Mouse (Mus musculus): ENCODE measurements at regions not wholly inside any gene's neighbourhood (a gene's known extent, or its start where the extent isn't known, plus 50 kb on each side); places are given as distances from the start of the nearest gene placed in this dataset.

- no peaks in the 10 kb centered on the region for H3K36me3 ChIP-seq (ENCODE audit: control insufficient read depth, insufficient read depth, low read length)
- no peak for DNase-seq (ENCODE audit: extremely low read depth, low read depth, low spot score)
- no peak overlapping the region for H3K27ac ChIP-seq (replicated peaks; ENCODE audit: insufficient read depth, low read depth, low read length)
- H3K4me1 ChIP-seq (ENCODE audit: control insufficient read depth, insufficient read depth, low read length) = peaks cover 5% of the 10 kb centered on the region; the same call in 1 of the 2 replicates
- H3K9ac ChIP-seq (ENCODE audit: low read depth, low read length) = no peak overlapping the region
- 0 out of 2 replicates have a peak, but pooled peaks cover 3% of the 10 kb centered on the region for H3K79me2 ChIP-seq (ENCODE audit: control insufficient read depth, insufficient read depth, low read length)
- no peak overlapping the region for H3K4me3 ChIP-seq (ENCODE audit: insufficient read depth, low read depth, low read length)
- WGBS = 60% methylated on average over 10 of the region's 11 CpGs
- no peaks in the 10 kb centered on the region for H3K27me3 ChIP-seq (ENCODE audit: control insufficient read depth, insufficient read depth, low read length)
- no peak for TF ChIP-seq CTCF (IDR thresholded peaks at IDR 0.05; ENCODE audit: low read depth, low read length)
- no peak for TF ChIP-seq POLR2A (IDR thresholded peaks at IDR 0.05; ENCODE audit: extremely low read depth, insufficient read depth, low read length)
These were observed 257.5 kb downstream of the Gm49356 start for GRCm38 (mm10) chr15:59146586-59147085.

- WGBS = 87% methylated on average over 5 of the region's 5 CpGs
- no peaks in the 10 kb centered on the region for H3K36me3 ChIP-seq (ENCODE audit: control insufficient read depth, insufficient read depth, low read length)
- TF ChIP-seq POLR2A (IDR thresholded peaks at IDR 0.05; ENCODE audit: extremely low read depth, insufficient read depth, low read length) (no peak), CTCF (IDR thresholded peaks at IDR 0.05; ENCODE audit: low read depth, low read length) (no peak)
- no peak for DNase-seq (ENCODE audit: extremely low read depth, low read depth, low spot score)
- 0 out of 2 replicates have a peak, but pooled peaks cover 3% of the 10 kb centered on the region for H3K79me2 ChIP-seq (ENCODE audit: control insufficient read depth, insufficient read depth, low read length)
- no peak overlapping the region for H3K27ac ChIP-seq (replicated peaks; ENCODE audit: insufficient read depth, low read depth, low read length)
- H3K27me3 ChIP-seq (ENCODE audit: control insufficient read depth, insufficient read depth, low read length) = no peaks in the 10 kb centered on the region
- H3K4me1 ChIP-seq (ENCODE audit: control insufficient read depth, insufficient read depth, low read length) = no peaks in the 10 kb centered on the region
- no peak overlapping the region for H3K9ac ChIP-seq (ENCODE audit: low read depth, low read length)
- no peak overlapping the region for H3K4me3 ChIP-seq (ENCODE audit: insufficient read depth, low read depth, low read length)
These were observed 259.4 kb downstream of the Gm49356 start for GRCm38 (mm10) chr15:59148531-59148930.

GRCm38 (mm10) chr15:59151506-59151905, 262.4 kb downstream of the Gm49356 start:
- no peaks in the 10 kb centered on the region for H3K4me1 ChIP-seq (ENCODE audit: control insufficient read depth, insufficient read depth, low read length)
- TF ChIP-seq POLR2A (IDR thresholded peaks at IDR 0.05; ENCODE audit: extremely low read depth, insufficient read depth, low read length) (no peak), CTCF (IDR thresholded peaks at IDR 0.05; ENCODE audit: low read depth, low read length) (no peak)
- no peak overlapping the region for H3K9ac ChIP-seq (ENCODE audit: low read depth, low read length)
- 94% methylated on average over 5 of the region's 5 CpGs for WGBS
- no peaks in the 10 kb centered on the region for H3K27me3 ChIP-seq (ENCODE audit: control insufficient read depth, insufficient read depth, low read length)
- H3K27ac ChIP-seq (replicated peaks; ENCODE audit: insufficient read depth, low read depth, low read length) = no peak overlapping the region
- no peaks in the 10 kb centered on the region for H3K79me2 ChIP-seq (ENCODE audit: control insufficient read depth, insufficient read depth, low read length)
- H3K4me3 ChIP-seq (ENCODE audit: insufficient read depth, low read depth, low read length) = no peak overlapping the region
- no peak for DNase-seq (ENCODE audit: extremely low read depth, low read depth, low spot score)
- no peaks in the 10 kb centered on the region for H3K36me3 ChIP-seq (ENCODE audit: control insufficient read depth, insufficient read depth, low read length)

GRCm38 (mm10) chr15:59152786-59153388, 263.8 kb downstream of the Gm49356 start:
- Histone ChIP-seq H3K27ac (replicated peaks; ENCODE audit: insufficient read depth, low read depth, low read length) (no peak overlapping the region), H3K27me3 (ENCODE audit: control insufficient read depth, insufficient read depth, low read length) (no peaks in the 10 kb centered on the region), H3K4me3 (ENCODE audit: insufficient read depth, low read depth, low read length) (no peak overlapping the region), H3K4me1 (ENCODE audit: control insufficient read depth, insufficient read depth, low read length) (no peaks in the 10 kb centered on the region), H3K36me3 (ENCODE audit: control insufficient read depth, insufficient read depth, low read length) (no peaks in the 10 kb centered on the region), H3K9ac (ENCODE audit: low read depth, low read length) (no peak overlapping the region), H3K79me2 (ENCODE audit: control insufficient read depth, insufficient read depth, low read length) (no peaks in the 10 kb centered on the region)
- no peak for DNase-seq (ENCODE audit: extremely low read depth, low read depth, low spot score)
- WGBS = 95% methylated on average over 6 of the region's 6 CpGs
- TF ChIP-seq POLR2A (IDR thresholded peaks at IDR 0.05; ENCODE audit: extremely low read depth, insufficient read depth, low read length) = no peak
- TF ChIP-seq CTCF (IDR thresholded peaks at IDR 0.05; ENCODE audit: low read depth, low read length) = no peak

GRCm38 (mm10) chr15:59153416-59154250, 264.5 kb downstream of the Gm49356 start:
- WGBS = 89% methylated on average over 16 of the region's 16 CpGs
- no peak for DNase-seq (ENCODE audit: extremely low read depth, low read depth, low spot score)

More at GRCm38 (mm10) chr15:59153416-59154250, 264.5 kb downstream of the Gm49356 start:
- no peak overlapping the region for H3K9ac ChIP-seq (ENCODE audit: low read depth, low read length)
- H3K27me3 ChIP-seq (ENCODE audit: control insufficient read depth, insufficient read depth, low read length) = no peaks in the 10 kb centered on the region
- no peaks in the 10 kb centered on the region for H3K79me2 ChIP-seq (ENCODE audit: control insufficient read depth, insufficient read depth, low read length)
- H3K4me3 ChIP-seq (ENCODE audit: insufficient read depth, low read depth, low read length) = no peak overlapping the region
- no peaks in the 10 kb centered on the region for H3K4me1 ChIP-seq (ENCODE audit: control insufficient read depth, insufficient read depth, low read length)
- no peak for TF ChIP-seq POLR2A (IDR thresholded peaks at IDR 0.05; ENCODE audit: extremely low read depth, insufficient read depth, low read length)
- no peak overlapping the region for H3K27ac ChIP-seq (replicated peaks; ENCODE audit: insufficient read depth, low read depth, low read length)
- H3K36me3 ChIP-seq (ENCODE audit: control insufficient read depth, insufficient read depth, low read length) = no peaks in the 10 kb centered on the region

Measured in liver, adult 2 months (tissue).